Mouse (Mus musculus) embryonic fibroblast, embryonic 13.5 days (primary cell): ENCODE results near the gene Hist2h2be.
A peak's percentile ranks its signal among the peaks of the same experiment; 100 is the strongest.
"Not testable (repeated sequence)": the region's sequence is repeated elsewhere in the genome, so short reads cannot be mapped to it uniquely, and the experiment has no call there.

Experiments used
- CTCF ChIP-seq: IDR thresholded peaks from 2 replicates; pipeline ENCODE4 v1.5.1; 2011; ENCODE audit warnings: mild to moderate bottlenecking, control low read depth, low read length, moderate library complexity, borderline replicate concordance; ENCODE audit not compliant: insufficient read depth
- POLR2A ChIP-seq: IDR thresholded peaks from 2 replicates; pipeline ENCODE4 v1.6.1; 2011; ENCODE audit warnings: low read depth, mild to moderate bottlenecking, control low read depth, low read length, moderate library complexity

- TF ChIP-seq POLR2A, result peak; percentile 44
- TF ChIP-seq CTCF, result not testable (repeated sequence)
Measured at GRCm38 (mm10) chr3:96268776-96269378, 48.0 kb downstream of the Hist2h2be start.
